Mouse (Mus musculus) heart, embryonic 11.5 days (tissue): ENCODE data around the gene Trim8. TPM values are rescaled to one million over a fixed set of nuclear protein-coding genes. Genes with fewer than 3 reads are reported as not detected.

Source experiments
- ATAC-seq: fragments of 200-750 bp; cut with Nextera tagmentation; replicated peaks from 2 replicates; pipeline ENCODE4 v1.8.0; 2017; ENCODE audit warnings: moderate library complexity; ENCODE audit not compliant: insufficient number of reproducible peaks, low FRiP score, low TSS enrichment
- H3K27ac ChIP-seq: fragments of 300-500 bp; sonication (generic); 2 replicates; pipeline ENCODE4 v1.5.1; 2014; ENCODE audit warnings: mild to moderate bottlenecking, low read depth, low read length
- H3K27me3 ChIP-seq: fragments of 300-500 bp; sonication (generic); 2 replicates; pipeline ENCODE4 v1.6.1; 2014; ENCODE audit warnings: mild to moderate bottlenecking, low read length, mixed read lengths; ENCODE audit not compliant: control insufficient read depth, insufficient read depth
- H3K36me3 ChIP-seq: fragments of 300-500 bp; sonication (generic); 2 replicates; pipeline ENCODE4 v1.6.1; 2014; ENCODE audit warnings: mild to moderate bottlenecking, low read length, moderate library complexity, mixed read lengths; ENCODE audit not compliant: control insufficient read depth, insufficient read depth
- H3K4me1 ChIP-seq: fragments of 300-500 bp; sonication (generic); 2 replicates; pipeline ENCODE4 v1.6.1; 2014; ENCODE audit warnings: low read length; ENCODE audit not compliant: control insufficient read depth, insufficient read depth
- H3K4me2 ChIP-seq: fragments of 300-500 bp; sonication (generic); 2 replicates; pipeline ENCODE4 v1.6.1; 2014; ENCODE audit warnings: mild to moderate bottlenecking, moderate library complexity
- H3K4me3 ChIP-seq: fragments of 300-500 bp; sonication (generic); 2 replicates; pipeline ENCODE4 v1.5.1; 2014; ENCODE audit warnings: low read depth, low read length
- H3K9ac ChIP-seq: fragments of 300-500 bp; sonication (generic); 2 replicates; pipeline ENCODE4 v1.6.1; 2014; ENCODE audit warnings: mild to moderate bottlenecking, low read depth, low read length, moderate library complexity
- H3K9me3 ChIP-seq: fragments of 300-500 bp; sonication (generic); replicated peaks from 2 replicates; pipeline ENCODE4 v1.6.1; 2016; ENCODE audit warnings: low read length; ENCODE audit not compliant: control insufficient read depth
- WGBS: fragments of 180-500 bp; shearing (Covaris S2); extraction: QIAGEN DNeasy Blood & Tissue Kit; methylation state at CpG from one replicate; pipeline ENCODE4 v1.1.7; 2014; ENCODE audit not compliant: insufficient replicate concordance; 5-methylcytosine and 5-hydroxymethylcytosine counted together
- polyA plus RNA-seq: library from polyadenylated mRNA; unstranded; fragments of >200 nt; fragmentation: Nextera tagmentation; extraction: Ambion mirVana; gene quantifications from 2 replicates; pipeline ENCODE4 v1.2.1, GENCODE M21; 2014

The Trim8 gene
- polyA plus RNA-seq, 1 experiment from 2014 or later = 18.6 TPM

- ATAC-seq = no peak
- peak overlapping the region; percentile 96 for H3K27ac ChIP-seq
These were observed 30.7 kb downstream of the Trim8 start for GRCm38 (mm10) chr19:46532031-46532688.

DNA sequence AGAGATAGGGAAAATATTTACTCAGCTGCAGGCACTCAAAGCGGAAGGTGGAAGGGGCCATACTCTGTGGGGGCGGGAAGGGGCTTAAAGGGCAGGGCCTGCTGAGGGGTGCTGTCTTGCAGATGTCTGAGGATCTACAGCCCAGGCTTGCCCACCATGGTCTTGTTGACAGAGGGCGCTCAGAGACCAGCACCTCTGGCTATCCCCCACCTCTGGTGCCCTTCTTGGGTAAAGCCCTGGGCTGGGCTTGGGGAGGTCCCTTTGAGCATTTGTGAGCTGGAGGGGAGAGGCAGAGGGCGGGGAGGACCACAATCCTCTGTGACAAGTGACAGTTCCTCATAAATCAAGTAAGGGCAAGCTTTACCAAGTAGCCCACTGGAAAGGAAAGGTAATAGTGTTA, 31.6 kb downstream of the Trim8 start:
- H3K9me3 ChIP-seq = no peaks in the 10 kb centered on the region
- no peak overlapping the region; the same call in 1 of the 2 replicates for H3K4me2 ChIP-seq
- no peak overlapping the region for H3K9ac ChIP-seq
- no peaks in the 10 kb centered on the region for H3K27me3 ChIP-seq
- peak overlapping the region; percentile 96 for H3K27ac ChIP-seq
- H3K4me1 ChIP-seq = peaks cover 61% of the 10 kb centered on the region
- H3K4me3 ChIP-seq = no peak overlapping the region
- 47% methylated on average over 4 of the region's 4 CpGs for WGBS
- no peak for ATAC-seq
- H3K36me3 ChIP-seq = no peaks in the 10 kb centered on the region

More at GRCm38 (mm10) chr19:46532031-46532688, 30.7 kb downstream of the Trim8 start:
- Histone ChIP-seq H3K4me1 (peaks cover 69% of the 10 kb centered on the region), H3K4me3 (no peak overlapping the region), H3K27me3 (no peaks in the 10 kb centered on the region), H3K9ac (peak overlapping the region; percentile 56), H3K4me2 (peak overlapping the region; percentile 38), H3K36me3 (no peaks in the 10 kb centered on the region), H3K9me3 (no peaks in the 10 kb centered on the region)
- WGBS = 8% methylated on average over 10 of the region's 10 CpGs

DNA sequence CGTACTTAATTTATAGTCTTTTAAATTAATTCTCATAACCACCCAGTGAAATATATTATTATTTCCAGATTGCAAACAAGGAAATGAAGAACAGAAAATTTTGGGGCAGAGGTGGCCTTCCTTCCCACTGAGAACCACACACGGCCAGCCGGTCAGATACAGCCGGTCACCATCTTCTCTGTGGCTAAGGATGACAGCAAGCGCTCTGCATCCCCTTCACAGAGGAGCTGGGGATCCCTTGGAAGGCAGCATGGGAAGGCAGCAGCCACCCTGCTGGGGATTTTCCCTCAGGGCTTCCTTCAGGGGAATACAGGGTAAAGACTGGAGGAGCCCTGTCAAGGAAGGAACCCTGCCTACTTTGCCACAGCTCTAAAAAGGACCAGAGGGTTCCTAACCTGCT, 32.0 kb downstream of the Trim8 start:
- Histone ChIP-seq H3K4me1 (peaks cover 56% of the 10 kb centered on the region), H3K36me3 (no peaks in the 10 kb centered on the region), H3K27ac (peak overlapping the region; percentile 41; the same call in 1 of the 2 replicates), H3K9ac (no peak overlapping the region), H3K4me3 (no peak overlapping the region), H3K27me3 (no peaks in the 10 kb centered on the region), H3K9me3 (no peaks in the 10 kb centered on the region), H3K4me2 (no peak overlapping the region)
- 72% methylated on average over 5 of the region's 5 CpGs for WGBS
- ATAC-seq = no peak

DNA sequence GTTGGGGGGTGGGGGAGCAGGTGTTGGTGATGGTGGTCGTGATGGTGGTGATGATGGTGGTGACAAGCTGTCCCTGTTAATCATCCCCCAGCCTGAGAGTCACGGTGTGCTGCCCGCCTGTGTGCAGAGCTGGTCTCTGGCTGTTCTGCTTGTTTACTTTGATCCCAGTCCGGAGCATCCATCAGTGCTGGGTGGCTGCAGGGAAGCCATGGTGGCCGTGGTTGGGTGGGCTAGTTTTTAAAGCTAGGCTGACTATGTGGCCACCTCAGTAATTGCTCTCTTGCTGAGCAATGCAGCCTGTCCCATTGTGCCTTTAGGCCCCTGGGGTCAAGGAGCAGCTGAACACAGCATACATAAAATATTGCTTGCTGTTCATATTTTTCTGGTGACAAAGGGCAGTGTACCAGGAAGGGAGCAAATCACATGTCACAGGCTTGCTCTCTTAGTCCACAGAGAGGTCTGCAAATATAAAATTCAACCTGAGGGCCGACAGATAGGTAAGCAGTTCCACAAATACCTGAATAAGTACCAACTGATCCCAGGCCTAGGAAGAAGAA, 33.1 kb downstream of the Trim8 start:
- no peak for ATAC-seq
- H3K36me3 ChIP-seq = no peaks in the 10 kb centered on the region
- H3K27me3 ChIP-seq = no peaks in the 10 kb centered on the region
- H3K27ac ChIP-seq = no peak overlapping the region
- H3K9ac ChIP-seq = no peak overlapping the region
- H3K9me3 ChIP-seq = no peaks in the 10 kb centered on the region
- no peak overlapping the region for H3K4me2 ChIP-seq
- 43% methylated on average over 6 of the region's 6 CpGs for WGBS
- no peak overlapping the region for H3K4me3 ChIP-seq
- H3K4me1 ChIP-seq = peaks cover 45% of the 10 kb centered on the region

- H3K4me1 ChIP-seq = peaks cover 18% of the 10 kb centered on the region
- no peak overlapping the region for H3K4me2 ChIP-seq
- no peak overlapping the region for H3K4me3 ChIP-seq
- no peak overlapping the region for H3K27ac ChIP-seq
- H3K27me3 ChIP-seq = no peaks in the 10 kb centered on the region
- no peaks in the 10 kb centered on the region for H3K9me3 ChIP-seq
- 87% methylated on average over 9 of the region's 9 CpGs for WGBS
- ATAC-seq = no peak
- peaks cover 8% of the 10 kb centered on the region for H3K36me3 ChIP-seq
- H3K9ac ChIP-seq = no peak overlapping the region
These were observed 35.9 kb downstream of the Trim8 start for GRCm38 (mm10) chr19:46537357-46537756.

- Histone ChIP-seq H3K27me3 (no peaks in the 10 kb centered on the region), H3K4me1 (peaks cover 9% of the 10 kb centered on the region), H3K4me3 (no peak overlapping the region), H3K27ac (no peak overlapping the region), H3K4me2 (no peak overlapping the region), H3K36me3 (peaks cover 9% of the 10 kb centered on the region), H3K9ac (no peak overlapping the region), H3K9me3 (no peaks in the 10 kb centered on the region)
- WGBS = 88% methylated on average over 6 of the region's 6 CpGs
- ATAC-seq = no peak
These were observed 36.7 kb downstream of the Trim8 start for GRCm38 (mm10) chr19:46538213-46538612.

GRCm38 (mm10) chr19:46542750-46543149, 41.2 kb downstream of the Trim8 start:
- no peak overlapping the region for H3K4me3 ChIP-seq
- no peak for ATAC-seq
- no peak overlapping the region for H3K4me2 ChIP-seq
- no peaks in the 10 kb centered on the region for H3K9me3 ChIP-seq
- 78% methylated on average over 8 of the region's 8 CpGs for WGBS
- no peaks in the 10 kb centered on the region for H3K4me1 ChIP-seq
- H3K9ac ChIP-seq = no peak overlapping the region
- H3K27ac ChIP-seq = no peak overlapping the region
- no peaks in the 10 kb centered on the region for H3K27me3 ChIP-seq
- H3K36me3 ChIP-seq = peaks cover 9% of the 10 kb centered on the region

DNA sequence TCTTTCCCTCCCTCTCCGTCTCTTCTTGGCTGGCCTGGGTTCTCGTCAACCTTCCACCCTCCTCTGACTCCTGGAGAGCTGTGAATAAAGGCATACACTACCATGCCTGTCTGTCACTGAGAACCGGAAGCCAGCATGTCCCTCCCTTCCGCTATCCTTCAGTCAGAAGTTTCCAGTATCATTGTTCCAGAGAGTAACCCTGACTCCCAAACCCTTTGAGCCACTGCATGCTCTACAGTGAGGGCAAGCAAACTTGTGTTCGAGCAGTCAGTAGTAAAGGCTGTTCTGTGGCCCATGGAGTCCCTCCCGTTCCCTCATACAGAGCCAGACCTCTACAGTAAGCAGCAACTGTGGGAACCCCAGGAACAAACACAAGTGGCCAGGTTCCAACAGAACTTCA, 46.1 kb downstream of the Trim8 start:
- peak overlapping the region; percentile 41; the same call in 1 of the 2 replicates for H3K27ac ChIP-seq
- 0 out of 2 replicates have a peak overlapping the region, but pooled peaks have one; percentile 5 for H3K9ac ChIP-seq
- no peaks in the 10 kb centered on the region for H3K9me3 ChIP-seq
- no peak overlapping the region for H3K4me3 ChIP-seq
- no peak overlapping the region for H3K4me2 ChIP-seq
- no peaks in the 10 kb centered on the region for H3K4me1 ChIP-seq
- no peaks in the 10 kb centered on the region for H3K27me3 ChIP-seq
- no peak for ATAC-seq
- H3K36me3 ChIP-seq = peaks cover 16% of the 10 kb centered on the region
- 68% methylated on average over 6 of the region's 6 CpGs for WGBS

DNA sequence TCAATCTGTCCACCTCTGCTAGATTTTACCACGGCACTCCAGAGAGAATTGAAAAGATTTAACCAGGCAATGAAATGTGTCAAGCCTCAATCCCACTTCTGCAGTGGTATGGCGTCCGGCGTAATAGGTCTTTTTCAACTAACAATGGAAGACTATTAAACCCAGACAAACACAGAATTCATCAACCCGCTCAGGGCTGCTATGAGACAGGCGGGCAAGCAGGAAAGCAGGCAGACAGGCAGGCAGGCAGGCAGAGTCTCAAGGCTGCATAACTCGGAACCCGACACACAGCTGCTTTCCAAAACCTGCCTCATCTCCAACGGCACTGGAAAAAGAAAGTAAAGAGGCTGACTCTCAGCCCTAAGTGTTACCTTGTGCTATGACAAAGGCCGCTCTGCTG, 46.6 kb downstream of the Trim8 start:
- Histone ChIP-seq H3K4me2 (no peak overlapping the region), H3K27ac (0 out of 2 replicates have a peak overlapping the region, but pooled peaks have one; percentile 6), H3K4me3 (no peak overlapping the region), H3K9me3 (no peaks in the 10 kb centered on the region), H3K27me3 (no peaks in the 10 kb centered on the region), H3K4me1 (no peaks in the 10 kb centered on the region), H3K9ac (no peak overlapping the region), H3K36me3 (peaks cover 16% of the 10 kb centered on the region)
- WGBS = 83% methylated on average over 10 of the region's 10 CpGs
- no peak for ATAC-seq
